ENCODE assay signal across 29 mouse cellular contexts in genomic region chr1:193093596-193093995, GRCm38 (mm10). TPM values are rescaled to one million over a fixed set of nuclear protein-coding genes. Genes with fewer than 3 reads are reported as not detected.
"Had no signal": no experiment of that assay in that cellular context is flagged by ENCODE, and none has a peak within 500 bp of the region (broad histone marks: within the 10 kb centered on the region; RNA-seq: fewer than 3 reads in every experiment).

No protein-coding gene starts in this region.

- H3K9ac ChIP-seq: heart, embryonic 12.5 days; hindbrain, embryonic 12.5 days; hindbrain, embryonic 14.5 days; intestine, embryonic 15.5 days; limb, embryonic 12.5 days; liver, embryonic 13.5 days; liver, embryonic 15.5 days had no signal

- H3K36me3 ChIP-seq: heart, embryonic 10.5 days; heart, embryonic 12.5 days; hindbrain, embryonic 10.5 days; hindbrain, embryonic 12.5 days; intestine, embryonic 15.5 days; limb, embryonic 10.5 days; limb, embryonic 12.5 days; liver, embryonic 13.5 days; liver, embryonic 15.5 days had no signal

- DNase-seq: gastrocnemius, adult 2 months; gastrocnemius, postnatal 10 days; gastrocnemius, postnatal 25 days; heart, adult 18-20 months; heart, postnatal 10 days; heart, postnatal 4 days; kidney, adult 18-20 months; kidney, adult 9 months; kidney, postnatal 10 days; kidney, postnatal 25 days; kidney, postnatal 4 days; liver; liver, embryonic 13.5 days had no signal

- H3K4me3 ChIP-seq: gastrocnemius, adult 2 months; heart, embryonic 10.5 days; heart, embryonic 12.5 days; hindbrain, embryonic 10.5 days; hindbrain, embryonic 12.5 days; intestine, embryonic 15.5 days; layer of hippocampus, adult 2 months; left cerebral cortex, adult 2 months; limb, embryonic 10.5 days; limb, embryonic 12.5 days; liver, embryonic 13.5 days; liver, embryonic 15.5 days had no signal

- ATAC-seq: hindbrain, embryonic 16.5 days; inflammation-experienced regulatory T-cells, adult 6 months; intestine, embryonic 15.5 days; intestine, postnatal 0 days had no signal

- H3K4me2 ChIP-seq: heart, embryonic 12.5 days; hindbrain, embryonic 12.5 days; hindbrain, embryonic 14.5 days; intestine, embryonic 15.5 days; limb, embryonic 12.5 days; liver, embryonic 11.5 days; liver, embryonic 13.5 days; liver, embryonic 15.5 days had no signal

- H3K27me3 ChIP-seq: heart, embryonic 12.5 days; hindbrain, embryonic 12.5 days; intestine, embryonic 15.5 days; limb, embryonic 12.5 days; liver, embryonic 13.5 days; liver, embryonic 15.5 days had no signal

- H3K4me1 ChIP-seq: heart, embryonic 10.5 days; heart, embryonic 12.5 days; hindbrain, embryonic 10.5 days; intestine, embryonic 15.5 days; limb, embryonic 10.5 days; limb, embryonic 12.5 days; liver, embryonic 13.5 days; liver, embryonic 15.5 days had no signal

- H3K27ac ChIP-seq: gastrocnemius, adult 2 months; heart, embryonic 10.5 days; hindbrain, embryonic 10.5 days; hindbrain, embryonic 12.5 days; hindbrain, embryonic 14.5 days; intestine, embryonic 15.5 days; layer of hippocampus, adult 2 months; left cerebral cortex, adult 2 months; limb, embryonic 10.5 days; limb, embryonic 12.5 days; liver, embryonic 13.5 days; liver, embryonic 15.5 days had no signal

- H3K9me3 ChIP-seq: heart, embryonic 10.5 days; heart, embryonic 12.5 days; hindbrain, embryonic 10.5 days; hindbrain, embryonic 12.5 days; intestine, embryonic 15.5 days; limb, embryonic 10.5 days; limb, embryonic 12.5 days; liver, embryonic 13.5 days; liver, embryonic 15.5 days had no signal

RNA-seq across cellular contexts. Expression of gene Syt14, which starts 58.0 kb away (rescaled TPM):
- polyA plus RNA-seq: inflammation-experienced regulatory T-cells, adult 6 months had no signal

RNA-seq across cellular contexts. Expression of gene Irf6, which starts 59.3 kb away (rescaled TPM):
- total RNA-seq: granulocyte monocyte progenitor cell, adult 5-6 weeks had no signal
